Mouse (Mus musculus): ENCODE measurements around the gene Vsig10. TPM values are rescaled to one million over a fixed set of nuclear protein-coding genes. Genes with fewer than 3 reads are reported as not detected.

The Vsig10 gene
- 0.84 and 3.2 TPM in 2 replicates for polyA plus RNA-seq (2014; fragmentation: Nextera tagmentation; extraction: Ambion mirVana)

- ATAC-seq (replicated peaks; ENCODE audit: insufficient number of reproducible peaks, low FRiP score, low TSS enrichment, low read depth), result peak; percentile 86
- peak within 1 kb of the TSS; percentile 90 for H3K4me2 ChIP-seq (ENCODE audit: low read depth, low read length)
- no peaks in the 10 kb centered on the region for H3K36me3 ChIP-seq (replicated peaks; ENCODE audit: control insufficient read depth, insufficient read depth, low read depth, low read length)
- H3K9me3 ChIP-seq (replicated peaks; ENCODE audit: control insufficient read depth, low read length), result no peaks in the 10 kb centered on the region
- under 1% methylated on average over 74 of the region's 81 CpGs for WGBS
- peak within 1 kb of the TSS; percentile 70 for H3K4me3 ChIP-seq (ENCODE audit: low read depth, low read length)
- H3K27me3 ChIP-seq (ENCODE audit: control insufficient read depth, insufficient read depth, low read length), result peaks cover 3% of the 10 kb centered on the region; the same call in 1 of the 2 replicates
- H3K4me1 ChIP-seq (ENCODE audit: control insufficient read depth, insufficient read depth, low read length), result no peaks in the 10 kb centered on the region
- peak within 1 kb of the TSS; percentile 28; the same call in 1 of the 2 replicates for H3K27ac ChIP-seq (replicated peaks; ENCODE audit: low read depth, low read length)
- H3K9ac ChIP-seq (replicated peaks; ENCODE audit: low read length), result peak within 1 kb of the TSS; percentile 69
- peak; percentile 69 for DNase-seq (ENCODE audit: low spot score)
Observed at GRCm38 (mm10) chr5:117318741-117319629, at the start of gene Vsig10. TSS of gene Vsig10 (plus strand) at chr5:117319083.

GRCm38 (mm10) chr5:117269395-117269794, 49.5 kb upstream of the Vsig10 start:
- no peak for ATAC-seq (replicated peaks; ENCODE audit: insufficient number of reproducible peaks, low FRiP score, low TSS enrichment, low read depth)
- Histone ChIP-seq H3K4me3 (ENCODE audit: low read depth, low read length) (no peak overlapping the region), H3K27me3 (ENCODE audit: control insufficient read depth, insufficient read depth, low read length) (no peaks in the 10 kb centered on the region), H3K4me1 (ENCODE audit: control insufficient read depth, insufficient read depth, low read length) (no peaks in the 10 kb centered on the region), H3K9ac (replicated peaks; ENCODE audit: low read length) (no peak overlapping the region), H3K36me3 (replicated peaks; ENCODE audit: control insufficient read depth, insufficient read depth, low read depth, low read length) (no peaks in the 10 kb centered on the region), H3K4me2 (ENCODE audit: low read depth, low read length) (no peak overlapping the region), H3K27ac (replicated peaks; ENCODE audit: low read depth, low read length) (no peak overlapping the region), H3K9me3 (replicated peaks; ENCODE audit: control insufficient read depth, low read length) (no peaks in the 10 kb centered on the region)
- no peak for DNase-seq (ENCODE audit: low spot score)
- WGBS, result 96% methylated on average over 12 of the region's 12 CpGs

- no peaks in the 10 kb centered on the region for H3K27me3 ChIP-seq (ENCODE audit: control insufficient read depth, insufficient read depth, low read length)
- H3K36me3 ChIP-seq (replicated peaks; ENCODE audit: control insufficient read depth, insufficient read depth, low read depth, low read length), result no peaks in the 10 kb centered on the region
- 92% methylated on average over 14 of the region's 14 CpGs for WGBS
- DNase-seq (ENCODE audit: low spot score), result no peak
- H3K4me2 ChIP-seq (ENCODE audit: low read depth, low read length), result no peak overlapping the region
- ATAC-seq (replicated peaks; ENCODE audit: insufficient number of reproducible peaks, low FRiP score, low TSS enrichment, low read depth), result no peak
- H3K9me3 ChIP-seq (replicated peaks; ENCODE audit: control insufficient read depth, low read length), result no peaks in the 10 kb centered on the region
- no peaks in the 10 kb centered on the region for H3K4me1 ChIP-seq (ENCODE audit: control insufficient read depth, insufficient read depth, low read length)
- H3K9ac ChIP-seq (replicated peaks; ENCODE audit: low read length), result no peak overlapping the region
- no peak overlapping the region for H3K27ac ChIP-seq (replicated peaks; ENCODE audit: low read depth, low read length)
- H3K4me3 ChIP-seq (ENCODE audit: low read depth, low read length), result no peak overlapping the region
Observed at GRCm38 (mm10) chr5:117271945-117272344, 46.9 kb upstream of the Vsig10 start.

GRCm38 (mm10) chr5:117274817-117275216, 44.1 kb upstream of the Vsig10 start:
- Histone ChIP-seq H3K27me3 (ENCODE audit: control insufficient read depth, insufficient read depth, low read length) (no peaks in the 10 kb centered on the region), H3K27ac (replicated peaks; ENCODE audit: low read depth, low read length) (no peak overlapping the region), H3K36me3 (replicated peaks; ENCODE audit: control insufficient read depth, insufficient read depth, low read depth, low read length) (no peaks in the 10 kb centered on the region), H3K4me3 (ENCODE audit: low read depth, low read length) (no peak overlapping the region), H3K9ac (replicated peaks; ENCODE audit: low read length) (no peak overlapping the region), H3K9me3 (replicated peaks; ENCODE audit: control insufficient read depth, low read length) (no peaks in the 10 kb centered on the region), H3K4me2 (ENCODE audit: low read depth, low read length) (no peak overlapping the region), H3K4me1 (ENCODE audit: control insufficient read depth, insufficient read depth, low read length) (no peaks in the 10 kb centered on the region)
- DNase-seq (ENCODE audit: low spot score) (peak; percentile 9), ATAC-seq (replicated peaks; ENCODE audit: insufficient number of reproducible peaks, low FRiP score, low TSS enrichment, low read depth) (no peak)
- WGBS, result 70% methylated on average over 5 of the region's 5 CpGs

- 93% methylated on average over 6 of the region's 6 CpGs for WGBS
- H3K4me2 ChIP-seq (ENCODE audit: low read depth, low read length), result no peak overlapping the region
Observed at GRCm38 (mm10) chr5:117277784-117278183, 41.1 kb upstream of the Vsig10 start.

GRCm38 (mm10) chr5:117278809-117279668, 39.8 kb upstream of the Vsig10 start:
- no peak overlapping the region for H3K9ac ChIP-seq (replicated peaks; ENCODE audit: low read length)
- no peak overlapping the region for H3K4me2 ChIP-seq (ENCODE audit: low read depth, low read length)
- H3K36me3 ChIP-seq (replicated peaks; ENCODE audit: control insufficient read depth, insufficient read depth, low read depth, low read length), result no peaks in the 10 kb centered on the region; the same call in none of the 2 replicates
- H3K27ac ChIP-seq (replicated peaks; ENCODE audit: low read depth, low read length), result no peak overlapping the region
- no peak overlapping the region for H3K4me3 ChIP-seq (ENCODE audit: low read depth, low read length)
- DNase-seq (ENCODE audit: low spot score) (no peak), ATAC-seq (replicated peaks; ENCODE audit: insufficient number of reproducible peaks, low FRiP score, low TSS enrichment, low read depth) (no peak)
- no peaks in the 10 kb centered on the region for H3K27me3 ChIP-seq (ENCODE audit: control insufficient read depth, insufficient read depth, low read length)
- H3K9me3 ChIP-seq (replicated peaks; ENCODE audit: control insufficient read depth, low read length), result no peaks in the 10 kb centered on the region
- 91% methylated on average over 15 of the region's 15 CpGs for WGBS
- no peaks in the 10 kb centered on the region for H3K4me1 ChIP-seq (ENCODE audit: control insufficient read depth, insufficient read depth, low read length)

More at GRCm38 (mm10) chr5:117277784-117278183, 41.1 kb upstream of the Vsig10 start:
- no peaks in the 10 kb centered on the region; the same call in 1 of the 2 replicates for H3K36me3 ChIP-seq (replicated peaks; ENCODE audit: control insufficient read depth, insufficient read depth, low read depth, low read length)
- ATAC-seq (replicated peaks; ENCODE audit: insufficient number of reproducible peaks, low FRiP score, low TSS enrichment, low read depth) (no peak), DNase-seq (ENCODE audit: low spot score) (peak; percentile 13)
- H3K27ac ChIP-seq (replicated peaks; ENCODE audit: low read depth, low read length), result no peak overlapping the region
- no peaks in the 10 kb centered on the region for H3K9me3 ChIP-seq (replicated peaks; ENCODE audit: control insufficient read depth, low read length)
- no peaks in the 10 kb centered on the region for H3K27me3 ChIP-seq (ENCODE audit: control insufficient read depth, insufficient read depth, low read length)
- no peak overlapping the region for H3K4me3 ChIP-seq (ENCODE audit: low read depth, low read length)
- H3K4me1 ChIP-seq (ENCODE audit: control insufficient read depth, insufficient read depth, low read length), result no peaks in the 10 kb centered on the region
- H3K9ac ChIP-seq (replicated peaks; ENCODE audit: low read length), result no peak overlapping the region

- 87% methylated on average over 4 of the region's 4 CpGs for WGBS
- ATAC-seq (replicated peaks; ENCODE audit: insufficient number of reproducible peaks, low FRiP score, low TSS enrichment, low read depth), result no peak
- H3K36me3 ChIP-seq (replicated peaks; ENCODE audit: control insufficient read depth, insufficient read depth, low read depth, low read length), result no peaks in the 10 kb centered on the region; the same call in none of the 2 replicates
Observed at GRCm38 (mm10) chr5:117279669-117280050, 39.2 kb upstream of the Vsig10 start.

More at GRCm38 (mm10) chr5:117279669-117280050, 39.2 kb upstream of the Vsig10 start:
- Histone ChIP-seq H3K4me2 (ENCODE audit: low read depth, low read length) (no peak overlapping the region), H3K27me3 (ENCODE audit: control insufficient read depth, insufficient read depth, low read length) (no peaks in the 10 kb centered on the region), H3K9ac (replicated peaks; ENCODE audit: low read length) (no peak overlapping the region), H3K9me3 (replicated peaks; ENCODE audit: control insufficient read depth, low read length) (no peaks in the 10 kb centered on the region), H3K27ac (replicated peaks; ENCODE audit: low read depth, low read length) (no peak overlapping the region), H3K4me3 (ENCODE audit: low read depth, low read length) (no peak overlapping the region), H3K4me1 (ENCODE audit: control insufficient read depth, insufficient read depth, low read length) (no peaks in the 10 kb centered on the region)
- no peak for DNase-seq (ENCODE audit: low spot score)

Data from embryonic facial prominence, embryonic 11.5 days (tissue).